Mouse (Mus musculus): Measurements from ENCODE around the gene Pdss2. TPM values are rescaled to one million over a fixed set of nuclear protein-coding genes. Genes with fewer than 3 reads are reported as not detected.

The Pdss2 gene
- polyA plus RNA-seq, 1 experiment from 2014 or later, result 13.4 TPM

DNA sequence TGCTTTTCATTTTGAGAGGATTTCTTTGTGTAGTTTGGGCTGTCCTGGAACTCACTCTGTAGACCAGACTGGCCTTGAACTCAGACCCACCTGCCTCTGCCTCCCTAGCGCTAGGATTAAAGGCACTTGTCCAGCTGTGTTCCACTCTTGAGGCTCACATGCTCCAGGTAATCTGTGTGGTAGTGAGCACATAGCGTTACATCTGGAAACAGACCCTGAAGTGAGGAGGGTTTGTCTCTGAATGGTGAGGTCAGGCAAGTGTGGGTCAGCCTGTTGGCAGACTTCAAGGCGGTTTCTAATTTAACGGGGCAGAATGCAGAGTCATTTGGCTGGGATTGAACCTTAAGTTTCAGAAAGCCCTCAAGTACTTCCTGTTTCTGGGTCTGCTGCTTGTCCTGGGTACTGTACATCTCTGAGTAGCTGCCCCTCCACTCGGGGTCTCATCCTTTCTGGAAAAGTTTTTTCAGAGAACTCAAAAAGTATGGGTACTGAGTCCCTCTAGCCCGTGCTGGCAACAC is 264.5 kb downstream of the Pdss2 start:
- WGBS, result 81% methylated on average over 6 of the region's 6 CpGs
- Histone ChIP-seq H3K27me3 (ENCODE audit: control insufficient read depth, insufficient read depth, low read length) (no peaks in the 10 kb centered on the region), H3K9ac (ENCODE audit: low read length) (no peak overlapping the region), H3K4me1 (ENCODE audit: control insufficient read depth, insufficient read depth, low read length) (peaks cover 36% of the 10 kb centered on the region), H3K27ac (replicated peaks; ENCODE audit: low read depth, low read length) (no peak overlapping the region), H3K4me3 (ENCODE audit: low read depth, low read length) (no peak overlapping the region), H3K4me2 (ENCODE audit: low read depth, severe bottlenecking) (no peak overlapping the region), H3K36me3 (ENCODE audit: control insufficient read depth, insufficient read depth, low read length) (no peaks in the 10 kb centered on the region), H3K9me3 (ENCODE audit: control insufficient read depth, low read length) (no peaks in the 10 kb centered on the region)
- no peak for ATAC-seq (ENCODE audit: insufficient number of reproducible peaks, low FRiP score, low TSS enrichment, low read depth)
- no peak for DNase-seq (ENCODE audit: low spot score)

DNA sequence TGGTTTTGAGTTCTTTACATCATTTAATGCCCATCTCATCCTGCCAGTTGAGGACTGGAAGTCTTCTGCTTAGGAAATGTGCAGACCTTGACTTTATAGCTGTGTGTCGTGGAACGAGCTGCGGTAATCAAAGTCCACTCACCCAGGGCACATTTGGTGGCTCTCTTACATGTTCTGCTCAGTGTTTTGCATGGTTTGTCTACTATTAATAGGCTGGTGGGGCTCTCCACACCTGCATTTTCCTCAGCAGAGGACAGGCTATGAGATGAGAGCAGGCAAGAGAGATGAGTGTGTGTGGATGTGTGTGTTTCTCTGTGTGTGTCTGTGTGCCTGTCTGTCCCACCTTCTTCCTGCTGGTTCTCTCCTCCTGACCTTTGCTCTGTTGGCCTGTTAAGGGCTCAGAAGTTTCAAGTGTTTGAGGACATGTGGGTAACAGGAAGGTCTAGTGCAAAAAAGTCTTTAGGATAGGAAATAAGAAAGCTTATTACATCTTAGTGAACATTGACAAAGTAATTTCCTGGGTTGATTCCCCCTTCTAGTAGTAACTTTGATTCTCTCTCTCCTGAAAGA is 266.2 kb downstream of the Pdss2 start:
- no peak overlapping the region for H3K4me2 ChIP-seq (ENCODE audit: low read depth, severe bottlenecking)

DNA sequence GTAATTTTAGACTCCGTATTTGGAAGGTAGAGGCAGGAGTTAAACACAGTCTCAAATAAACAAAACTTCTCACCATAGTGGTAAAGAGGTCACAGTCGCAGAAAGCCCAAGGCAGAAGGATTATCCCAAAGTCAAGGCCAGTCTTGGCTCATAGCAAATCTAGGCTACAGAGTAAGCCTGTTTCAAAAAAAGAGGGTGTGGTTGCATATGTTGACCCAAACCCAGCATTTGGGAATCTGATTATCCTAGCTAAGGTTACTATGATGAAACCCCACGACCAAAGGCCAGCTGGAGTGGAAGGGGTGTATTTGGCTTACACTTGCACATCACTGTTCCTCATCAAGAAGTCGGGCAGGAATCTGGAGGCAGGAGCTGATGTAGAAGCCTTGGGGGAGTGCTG is 267.0 kb downstream of the Pdss2 start:
- DNase-seq (ENCODE audit: low spot score) (no peak), ATAC-seq (ENCODE audit: insufficient number of reproducible peaks, low FRiP score, low TSS enrichment, low read depth) (no peak)
- Histone ChIP-seq H3K4me3 (ENCODE audit: low read depth, low read length) (no peak overlapping the region), H3K36me3 (ENCODE audit: control insufficient read depth, insufficient read depth, low read length) (no peaks in the 10 kb centered on the region), H3K27me3 (ENCODE audit: control insufficient read depth, insufficient read depth, low read length) (no peaks in the 10 kb centered on the region), H3K4me2 (ENCODE audit: low read depth, severe bottlenecking) (no peak overlapping the region), H3K9ac (ENCODE audit: low read length) (no peak overlapping the region), H3K9me3 (ENCODE audit: control insufficient read depth, low read length) (no peaks in the 10 kb centered on the region), H3K27ac (replicated peaks; ENCODE audit: low read depth, low read length) (no peak overlapping the region), H3K4me1 (ENCODE audit: control insufficient read depth, insufficient read depth, low read length) (peaks cover 24% of the 10 kb centered on the region)
- 74% methylated on average over 4 of the region's 4 CpGs for WGBS

More for the DNA sequence above, 266.2 kb downstream of the Pdss2 start:
- DNase-seq (ENCODE audit: low spot score) (no peak), ATAC-seq (ENCODE audit: insufficient number of reproducible peaks, low FRiP score, low TSS enrichment, low read depth) (no peak)
- H3K36me3 ChIP-seq (ENCODE audit: control insufficient read depth, insufficient read depth, low read length), result no peaks in the 10 kb centered on the region
- H3K4me1 ChIP-seq (ENCODE audit: control insufficient read depth, insufficient read depth, low read length), result peaks cover 31% of the 10 kb centered on the region
- H3K27ac ChIP-seq (replicated peaks; ENCODE audit: low read depth, low read length), result no peak overlapping the region
- no peak overlapping the region for H3K4me3 ChIP-seq (ENCODE audit: low read depth, low read length)
- 60% methylated on average over 3 of the region's 3 CpGs for WGBS
- H3K9ac ChIP-seq (ENCODE audit: low read length), result no peak overlapping the region
- H3K9me3 ChIP-seq (ENCODE audit: control insufficient read depth, low read length), result no peaks in the 10 kb centered on the region
- no peaks in the 10 kb centered on the region for H3K27me3 ChIP-seq (ENCODE audit: control insufficient read depth, insufficient read depth, low read length)

DNA sequence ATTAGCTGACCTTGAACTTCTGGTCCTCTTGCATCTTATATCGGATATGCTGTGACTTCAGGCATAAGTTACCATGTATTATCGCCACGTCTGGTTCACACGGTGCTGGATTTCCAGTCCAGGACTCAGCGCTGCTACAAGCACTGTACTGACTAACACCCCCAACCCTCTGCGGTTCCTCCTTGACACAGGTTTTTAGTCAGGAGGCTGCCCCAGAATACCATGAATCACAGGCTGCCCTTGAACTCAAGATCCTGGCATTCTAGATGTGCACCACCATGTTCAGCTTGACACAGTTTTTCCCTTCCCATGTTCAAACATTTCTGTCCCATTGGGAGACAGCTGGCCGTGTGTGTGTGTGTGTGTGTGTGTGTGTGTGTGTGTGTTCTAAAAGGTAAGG is 267.9 kb downstream of the Pdss2 start:
- Histone ChIP-seq H3K27ac (replicated peaks; ENCODE audit: low read depth, low read length) (no peak overlapping the region), H3K9ac (ENCODE audit: low read length) (no peak overlapping the region), H3K4me1 (ENCODE audit: control insufficient read depth, insufficient read depth, low read length) (peaks cover 21% of the 10 kb centered on the region), H3K4me3 (ENCODE audit: low read depth, low read length) (no peak overlapping the region), H3K36me3 (ENCODE audit: control insufficient read depth, insufficient read depth, low read length) (no peaks in the 10 kb centered on the region), H3K27me3 (ENCODE audit: control insufficient read depth, insufficient read depth, low read length) (no peaks in the 10 kb centered on the region), H3K9me3 (ENCODE audit: control insufficient read depth, low read length) (no peaks in the 10 kb centered on the region), H3K4me2 (ENCODE audit: low read depth, severe bottlenecking) (no peak overlapping the region)
- no peak for ATAC-seq (ENCODE audit: insufficient number of reproducible peaks, low FRiP score, low TSS enrichment, low read depth)
- DNase-seq (ENCODE audit: low spot score), result no peak
- WGBS, result 85% methylated on average over 7 of the region's 7 CpGs

DNA sequence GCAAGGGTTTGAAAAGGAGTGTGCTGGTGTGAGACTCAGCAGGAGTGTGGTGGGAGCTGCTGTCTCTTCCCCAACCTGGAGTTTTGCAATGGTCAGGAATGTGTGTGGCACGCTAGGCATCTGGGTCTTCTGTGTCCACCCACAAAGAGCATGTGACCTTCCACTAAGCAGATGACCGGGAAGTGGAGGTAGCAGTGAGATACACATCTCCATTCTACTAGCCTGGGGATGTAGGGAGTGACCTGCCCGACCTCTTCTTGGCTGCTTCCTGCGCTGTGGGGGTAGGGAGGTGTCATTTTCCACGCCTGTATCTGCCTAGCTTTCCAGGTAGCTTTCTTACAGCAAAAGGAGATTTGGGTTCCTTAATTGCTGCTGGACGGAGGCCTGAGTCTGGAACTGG is 268.3 kb downstream of the Pdss2 start:
- Histone ChIP-seq H3K9ac (ENCODE audit: low read length) (no peak overlapping the region), H3K4me3 (ENCODE audit: low read depth, low read length) (no peak overlapping the region), H3K36me3 (ENCODE audit: control insufficient read depth, insufficient read depth, low read length) (no peaks in the 10 kb centered on the region), H3K4me1 (ENCODE audit: control insufficient read depth, insufficient read depth, low read length) (peaks cover 21% of the 10 kb centered on the region), H3K27ac (replicated peaks; ENCODE audit: low read depth, low read length) (no peak overlapping the region), H3K4me2 (ENCODE audit: low read depth, severe bottlenecking) (no peak overlapping the region), H3K9me3 (ENCODE audit: control insufficient read depth, low read length) (no peaks in the 10 kb centered on the region), H3K27me3 (ENCODE audit: control insufficient read depth, insufficient read depth, low read length) (no peaks in the 10 kb centered on the region)
- no peak for DNase-seq (ENCODE audit: low spot score)
- ATAC-seq (ENCODE audit: insufficient number of reproducible peaks, low FRiP score, low TSS enrichment, low read depth), result no peak
- 19% methylated on average over 6 of the region's 6 CpGs for WGBS

DNA sequence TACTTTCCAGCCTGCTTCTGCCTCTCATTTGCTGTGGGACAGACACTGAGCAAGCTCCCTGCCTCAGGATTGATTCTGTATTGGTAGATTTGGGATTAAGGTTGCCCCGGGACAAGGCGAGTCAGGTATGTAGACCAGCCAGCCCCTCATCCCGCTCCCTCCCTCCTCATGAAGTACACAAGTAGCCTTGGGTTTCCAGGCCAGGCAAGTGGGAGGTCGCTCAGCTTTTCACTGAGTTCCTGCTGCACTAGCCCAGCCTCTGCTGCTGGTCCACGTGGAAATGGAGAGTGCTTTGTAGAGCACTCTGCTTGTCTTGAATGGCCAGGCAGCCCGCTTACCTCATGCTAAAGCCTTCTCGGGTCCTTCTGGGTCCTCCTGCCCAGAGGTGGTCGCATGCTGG is 268.7 kb downstream of the Pdss2 start:
- WGBS, result 61% methylated on average over 8 of the region's 8 CpGs
- no peak overlapping the region for H3K9ac ChIP-seq (ENCODE audit: low read length)
- no peak overlapping the region for H3K4me2 ChIP-seq (ENCODE audit: low read depth, severe bottlenecking)
- no peaks in the 10 kb centered on the region for H3K27me3 ChIP-seq (ENCODE audit: control insufficient read depth, insufficient read depth, low read length)
- DNase-seq (ENCODE audit: low spot score) (no peak), ATAC-seq (ENCODE audit: insufficient number of reproducible peaks, low FRiP score, low TSS enrichment, low read depth) (no peak)
- H3K4me1 ChIP-seq (ENCODE audit: control insufficient read depth, insufficient read depth, low read length), result peaks cover 21% of the 10 kb centered on the region
- peaks cover under 1% of the 10 kb centered on the region; the same call in 1 of the 2 replicates for H3K36me3 ChIP-seq (ENCODE audit: control insufficient read depth, insufficient read depth, low read length)
- no peak overlapping the region for H3K4me3 ChIP-seq (ENCODE audit: low read depth, low read length)
- H3K27ac ChIP-seq (replicated peaks; ENCODE audit: low read depth, low read length), result no peak overlapping the region
- no peaks in the 10 kb centered on the region for H3K9me3 ChIP-seq (ENCODE audit: control insufficient read depth, low read length)

DNA sequence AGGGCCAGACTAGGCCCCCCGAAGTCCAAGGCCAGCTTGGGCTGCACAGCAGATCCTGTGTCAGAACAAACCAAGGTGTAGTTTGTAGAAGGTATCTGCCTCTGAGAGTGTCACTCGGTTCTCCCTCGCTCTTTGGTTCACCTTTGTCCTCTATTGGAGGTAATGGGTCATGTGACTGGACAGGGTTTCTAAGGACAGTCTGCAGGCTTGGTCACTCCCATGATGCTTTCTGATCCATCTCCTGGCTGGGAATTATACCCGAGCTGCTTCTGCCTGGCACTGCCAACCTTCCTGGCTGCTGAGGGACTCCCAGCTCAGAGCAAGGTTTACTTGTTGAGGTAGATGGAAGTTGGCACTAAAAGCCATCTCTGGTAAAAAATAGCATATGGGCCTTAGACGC is 269.6 kb downstream of the Pdss2 start:
- Histone ChIP-seq H3K27me3 (ENCODE audit: control insufficient read depth, insufficient read depth, low read length) (no peaks in the 10 kb centered on the region), H3K36me3 (ENCODE audit: control insufficient read depth, insufficient read depth, low read length) (peaks cover 4% of the 10 kb centered on the region), H3K27ac (replicated peaks; ENCODE audit: low read depth, low read length) (no peak overlapping the region), H3K4me1 (ENCODE audit: control insufficient read depth, insufficient read depth, low read length) (peaks cover 21% of the 10 kb centered on the region), H3K4me3 (ENCODE audit: low read depth, low read length) (no peak overlapping the region), H3K9ac (ENCODE audit: low read length) (no peak overlapping the region), H3K4me2 (ENCODE audit: low read depth, severe bottlenecking) (no peak overlapping the region), H3K9me3 (ENCODE audit: control insufficient read depth, low read length) (no peaks in the 10 kb centered on the region)
- DNase-seq (ENCODE audit: low spot score) (no peak), ATAC-seq (ENCODE audit: insufficient number of reproducible peaks, low FRiP score, low TSS enrichment, low read depth) (no peak)
- 81% methylated on average over 5 of the region's 5 CpGs for WGBS

DNA sequence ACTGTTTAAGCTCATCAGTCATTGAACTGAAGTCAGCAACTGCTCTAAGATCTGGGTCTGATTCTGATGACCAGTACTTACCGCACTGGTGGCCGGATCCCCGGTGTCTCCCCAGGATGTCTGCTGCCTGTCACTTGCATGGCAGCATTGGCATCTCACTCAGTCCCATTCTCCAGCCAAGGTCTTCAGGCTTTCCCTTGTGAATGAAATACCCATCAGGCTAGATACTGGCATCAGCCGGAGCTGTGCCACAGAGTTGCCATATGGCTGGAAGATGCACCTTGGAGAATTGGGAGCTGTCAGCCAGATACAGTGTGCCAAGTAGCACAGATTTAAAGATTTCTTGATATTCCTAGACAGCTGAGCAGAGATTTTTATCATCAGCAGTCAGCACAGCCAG is 281.3 kb downstream of the Pdss2 start:
- WGBS, result 98% methylated on average over 4 of the region's 4 CpGs
- ATAC-seq (ENCODE audit: insufficient number of reproducible peaks, low FRiP score, low TSS enrichment, low read depth), result no peak
- no peak for DNase-seq (ENCODE audit: low spot score)
- H3K27ac ChIP-seq (replicated peaks; ENCODE audit: low read depth, low read length), result no peak overlapping the region
- no peaks in the 10 kb centered on the region for H3K27me3 ChIP-seq (ENCODE audit: control insufficient read depth, insufficient read depth, low read length)
- peaks cover 10% of the 10 kb centered on the region for H3K36me3 ChIP-seq (ENCODE audit: control insufficient read depth, insufficient read depth, low read length)
- no peaks in the 10 kb centered on the region for H3K9me3 ChIP-seq (ENCODE audit: control insufficient read depth, low read length)
- H3K4me2 ChIP-seq (ENCODE audit: low read depth, severe bottlenecking), result no peak overlapping the region
- H3K9ac ChIP-seq (ENCODE audit: low read length), result no peak overlapping the region
- H3K4me3 ChIP-seq (ENCODE audit: low read depth, low read length), result no peak overlapping the region
- H3K4me1 ChIP-seq (ENCODE audit: control insufficient read depth, insufficient read depth, low read length), result no peaks in the 10 kb centered on the region

DNA sequence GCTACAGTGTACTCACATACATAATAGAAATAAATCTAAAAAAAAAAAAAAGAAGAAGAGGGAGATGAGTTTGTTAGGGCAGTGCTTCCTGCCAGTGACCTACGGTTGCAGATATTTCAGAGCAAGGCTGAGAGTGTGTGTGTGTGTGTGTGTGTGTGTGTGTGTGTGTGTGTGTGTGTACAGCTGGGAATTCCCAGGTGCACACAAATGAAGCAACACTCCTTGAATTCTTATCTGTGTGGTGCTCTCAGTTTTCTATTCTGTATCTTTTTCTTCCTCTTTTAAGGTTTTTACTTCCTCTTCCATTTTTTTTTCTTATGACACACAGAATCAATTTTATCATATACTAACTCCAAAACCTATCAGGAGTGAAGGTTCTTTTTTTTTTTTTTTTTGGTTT is 283.0 kb downstream of the Pdss2 start:
- no peak for ATAC-seq (ENCODE audit: insufficient number of reproducible peaks, low FRiP score, low TSS enrichment, low read depth)
- DNase-seq (ENCODE audit: low spot score), result no peak
- H3K9me3 ChIP-seq (ENCODE audit: control insufficient read depth, low read length), result no peaks in the 10 kb centered on the region
- H3K27ac ChIP-seq (replicated peaks; ENCODE audit: low read depth, low read length), result no peak overlapping the region
- 100% methylated on average over 1 of the region's 1 CpGs for WGBS
- no peak overlapping the region for H3K9ac ChIP-seq (ENCODE audit: low read length)
- H3K4me3 ChIP-seq (ENCODE audit: low read depth, low read length), result no peak overlapping the region
- H3K27me3 ChIP-seq (ENCODE audit: control insufficient read depth, insufficient read depth, low read length), result no peaks in the 10 kb centered on the region
- H3K36me3 ChIP-seq (ENCODE audit: control insufficient read depth, insufficient read depth, low read length), result peaks cover 3% of the 10 kb centered on the region; the same call in 1 of the 2 replicates
- H3K4me2 ChIP-seq (ENCODE audit: low read depth, severe bottlenecking), result no peak overlapping the region
- H3K4me1 ChIP-seq (ENCODE audit: control insufficient read depth, insufficient read depth, low read length), result no peaks in the 10 kb centered on the region
